Mouse (Mus musculus) limb, embryonic 13.5 days (tissue): ENCODE data around the gene 2310034G01Rik. TPM values are rescaled to one million over a fixed set of nuclear protein-coding genes. Genes with fewer than 3 reads are reported as not detected.

Experiments used
- ATAC-seq: fragments of 200-750 bp; cut with Nextera tagmentation; 2 replicates; pipeline ENCODE4 v1.8.0; 2017; ENCODE audit warnings: low read depth, moderate number of reproducible peaks, moderate TSS enrichment; ENCODE audit not compliant: low FRiP score
- H3K27ac ChIP-seq: fragments of 300-500 bp; sonication (generic); 2 replicates; pipeline ENCODE4 v1.5.1; 2015; ENCODE audit warnings: inconsistent platforms, mild to moderate bottlenecking, moderate library complexity
- H3K27me3 ChIP-seq: fragments of 300-500 bp; sonication (generic); 2 replicates; pipeline ENCODE4 v1.6.1; 2015; ENCODE audit warnings: mild to moderate bottlenecking, inconsistent platforms
- H3K36me3 ChIP-seq: fragments of 300-500 bp; sonication (generic); 2 replicates; pipeline ENCODE4 v1.6.1; 2015; ENCODE audit warnings: inconsistent platforms, mild to moderate bottlenecking, moderate library complexity
- H3K4me1 ChIP-seq: fragments of 300-500 bp; sonication (generic); 2 replicates; pipeline ENCODE4 v1.6.1; 2015; ENCODE audit warnings: inconsistent platforms
- H3K4me2 ChIP-seq: fragments of 300-500 bp; sonication (generic); replicated peaks from 2 replicates; pipeline ENCODE4 v1.6.1; 2015; ENCODE audit warnings: inconsistent platforms, mild to moderate bottlenecking, moderate library complexity
- H3K4me3 ChIP-seq: fragments of 300-500 bp; sonication (generic); 2 replicates; pipeline ENCODE4 v1.5.1; 2015; ENCODE audit warnings: moderate library complexity, mild to moderate bottlenecking, inconsistent platforms
- H3K9ac ChIP-seq: fragments of 300-500 bp; sonication (generic); 2 replicates; pipeline ENCODE4 v1.6.1; 2015; ENCODE audit warnings: mild to moderate bottlenecking, inconsistent platforms
- H3K9me3 ChIP-seq: fragments of 300-500 bp; sonication (generic); 2 replicates; pipeline ENCODE4 v1.6.1; 2016; ENCODE audit warnings: inconsistent platforms
- WGBS: fragments of 180-500 bp; shearing (Covaris S2); methylation state at CpG from one replicate; pipeline ENCODE4 v1.1.7; 2015; 5-methylcytosine and 5-hydroxymethylcytosine counted together
- polyA plus RNA-seq: library from polyadenylated mRNA; unstranded; fragments of >200 nt; fragmentation: Nextera tagmentation; extraction: Ambion mirVana; gene quantifications from 2 replicates; pipeline ENCODE4 v1.2.1, GENCODE M21; 2015

2310034G01Rik gene
- polyA plus RNA-seq, 1 experiment from 2014 or later = 2.7 TPM

DNA sequence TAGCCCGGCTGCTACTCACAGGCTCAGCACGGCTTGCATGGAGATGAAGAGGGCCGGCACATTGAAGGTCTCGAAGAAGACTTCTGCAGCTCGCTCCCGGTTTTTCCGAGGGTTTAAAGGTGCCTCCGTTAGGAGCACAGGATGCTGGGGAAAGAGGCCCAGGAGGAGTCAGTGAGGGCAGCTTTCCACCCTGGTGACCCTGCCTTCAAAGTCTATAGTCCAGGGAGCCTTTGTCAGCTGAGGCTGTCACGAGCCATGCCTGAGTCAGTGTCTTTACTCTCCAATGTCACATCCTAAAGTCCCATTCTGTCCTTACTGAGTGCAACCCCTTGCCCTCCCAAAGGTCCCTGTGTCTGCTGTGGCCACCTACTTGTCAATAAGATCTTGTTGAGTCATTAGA, 32.2 kb upstream of the 2310034G01Rik start:
- Histone ChIP-seq H3K27me3 (no peaks in the 10 kb centered on the region), H3K27ac (no peak overlapping the region), H3K9ac (no peak overlapping the region), H3K4me3 (no peak overlapping the region), H3K36me3 (peaks cover 93% of the 10 kb centered on the region), H3K9me3 (no peaks in the 10 kb centered on the region), H3K4me1 (no peaks in the 10 kb centered on the region), H3K4me2 (no peak overlapping the region)
- no peak for ATAC-seq
- 93% methylated on average over 9 of the region's 9 CpGs for WGBS

DNA sequence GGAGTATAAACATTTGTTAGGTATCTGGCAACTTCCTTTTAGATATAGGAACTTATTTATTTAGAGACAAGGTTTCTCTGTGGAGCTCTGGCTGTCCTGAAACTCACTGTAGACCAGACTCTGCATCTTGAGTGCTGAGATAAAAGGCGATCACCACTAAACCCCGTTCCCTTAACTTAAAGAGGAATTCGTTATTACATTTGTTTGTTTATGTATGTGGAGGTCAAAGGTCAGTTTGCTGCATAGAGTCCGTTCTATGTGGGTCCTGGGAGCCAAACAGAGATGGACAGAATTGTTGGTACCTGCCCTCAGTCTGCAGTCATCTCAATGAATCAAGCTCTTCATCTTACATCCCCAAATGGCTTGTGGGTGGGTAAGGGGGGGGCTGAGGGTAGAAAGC, 25.8 kb upstream of the 2310034G01Rik start:
- peaks cover 7% of the 10 kb centered on the region; the same call in 1 of the 2 replicates for H3K4me1 ChIP-seq
- no peaks in the 10 kb centered on the region for H3K9me3 ChIP-seq
- no peak overlapping the region for H3K4me3 ChIP-seq
- H3K36me3 ChIP-seq = peaks cover 47% of the 10 kb centered on the region
- no peak for ATAC-seq
- no peak overlapping the region for H3K27ac ChIP-seq
- WGBS = 48% methylated on average over 4 of the region's 4 CpGs
- H3K9ac ChIP-seq = no peak overlapping the region
- H3K4me2 ChIP-seq = no peak overlapping the region
- no peaks in the 10 kb centered on the region for H3K27me3 ChIP-seq

DNA sequence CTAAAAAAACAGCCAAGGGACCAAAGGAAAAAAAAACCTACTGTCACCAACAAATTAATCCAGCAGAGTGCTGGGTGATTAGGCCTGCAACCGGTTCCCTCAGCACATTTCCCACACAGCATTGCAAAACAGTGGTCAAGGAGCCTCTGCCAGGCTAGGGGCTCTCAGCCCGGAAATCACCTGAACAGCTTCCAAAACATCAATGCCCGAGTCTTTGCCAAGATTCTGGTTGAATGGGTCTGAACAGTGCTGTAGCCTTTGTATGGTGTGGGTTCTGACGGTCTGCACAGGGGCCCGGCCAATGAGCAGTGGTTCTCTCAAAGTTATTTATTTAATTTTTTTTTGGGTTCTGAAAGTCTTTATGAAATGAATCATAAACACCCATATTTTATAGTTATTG, 25.4 kb upstream of the 2310034G01Rik start:
- H3K9me3 ChIP-seq = no peaks in the 10 kb centered on the region
- no peak overlapping the region for H3K4me2 ChIP-seq
- no peak overlapping the region for H3K4me3 ChIP-seq
- no peak for ATAC-seq
- WGBS = 67% methylated on average over 5 of the region's 5 CpGs
- H3K36me3 ChIP-seq = peaks cover 43% of the 10 kb centered on the region
- no peak overlapping the region for H3K27ac ChIP-seq
- no peaks in the 10 kb centered on the region for H3K27me3 ChIP-seq
- H3K9ac ChIP-seq = no peak overlapping the region
- peaks cover 7% of the 10 kb centered on the region; the same call in 1 of the 2 replicates for H3K4me1 ChIP-seq

DNA sequence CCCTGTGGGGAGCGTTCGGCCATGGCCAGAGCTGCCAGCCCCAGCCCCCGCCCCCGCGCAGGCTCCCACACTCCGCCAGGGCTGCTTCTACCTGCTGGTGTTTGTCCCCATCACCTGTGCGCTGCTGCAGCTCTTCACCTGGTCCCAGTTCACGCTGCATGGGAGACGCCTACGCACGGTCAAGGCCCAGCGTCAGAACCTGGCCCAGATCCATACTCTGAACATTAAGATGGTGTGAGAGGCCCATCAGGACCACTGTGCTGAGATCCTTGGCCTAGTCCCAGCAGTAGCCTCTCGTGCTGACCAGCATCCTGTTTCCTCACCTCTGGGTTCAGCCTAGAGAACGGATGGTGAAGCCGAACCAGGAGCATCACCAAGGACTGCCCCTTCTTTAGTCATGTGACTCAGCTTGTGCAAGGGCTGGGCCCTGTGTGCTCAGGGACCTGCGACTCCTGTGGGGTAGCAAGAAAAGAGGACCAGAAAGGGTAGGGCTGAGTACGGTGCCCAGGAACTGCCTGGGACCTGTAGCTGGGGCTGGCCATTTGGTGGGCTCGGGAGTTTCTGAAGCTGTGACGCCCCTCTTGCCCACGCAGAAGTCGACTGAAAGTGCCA, 24.5 kb upstream of the 2310034G01Rik start:
- H3K4me2 ChIP-seq = no peak overlapping the region
- H3K4me3 ChIP-seq = no peak overlapping the region
- H3K36me3 ChIP-seq = peaks cover 34% of the 10 kb centered on the region
- H3K9ac ChIP-seq = no peak overlapping the region
- H3K4me1 ChIP-seq = peaks cover 7% of the 10 kb centered on the region; the same call in 1 of the 2 replicates
- H3K9me3 ChIP-seq = no peaks in the 10 kb centered on the region
- WGBS = 55% methylated on average over 21 of the region's 21 CpGs
- no peaks in the 10 kb centered on the region for H3K27me3 ChIP-seq
- no peak for ATAC-seq
- H3K27ac ChIP-seq = no peak overlapping the region

DNA sequence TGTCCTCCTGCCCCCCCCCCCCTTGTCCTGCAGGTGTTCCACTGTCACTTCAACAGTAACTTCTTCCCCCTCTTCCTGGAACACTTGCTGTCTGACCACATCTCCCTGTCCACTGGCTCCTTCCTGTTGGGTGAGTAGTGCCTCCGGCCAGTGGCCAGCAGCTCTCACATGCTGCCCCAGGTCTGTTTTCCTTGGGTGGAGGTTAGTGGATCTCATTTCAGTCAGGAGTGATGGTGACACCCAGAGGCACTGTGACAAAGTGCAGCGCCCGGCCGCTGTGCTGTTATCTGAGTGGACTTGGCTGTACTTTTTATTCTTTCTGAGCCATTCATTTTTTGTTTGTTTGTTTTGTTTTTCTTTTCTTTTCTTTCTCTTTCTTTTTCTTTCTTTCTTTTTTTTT, 19.1 kb upstream of the 2310034G01Rik start:
- H3K27me3 ChIP-seq = no peaks in the 10 kb centered on the region
- WGBS = 18% methylated on average over 4 of the region's 4 CpGs
- ATAC-seq = no peak
- no peaks in the 10 kb centered on the region for H3K36me3 ChIP-seq
- H3K27ac ChIP-seq = no peak overlapping the region
- no peaks in the 10 kb centered on the region for H3K9me3 ChIP-seq
- H3K4me3 ChIP-seq = no peak overlapping the region
- no peaks in the 10 kb centered on the region for H3K4me1 ChIP-seq
- H3K9ac ChIP-seq = no peak overlapping the region
- no peak overlapping the region for H3K4me2 ChIP-seq

DNA sequence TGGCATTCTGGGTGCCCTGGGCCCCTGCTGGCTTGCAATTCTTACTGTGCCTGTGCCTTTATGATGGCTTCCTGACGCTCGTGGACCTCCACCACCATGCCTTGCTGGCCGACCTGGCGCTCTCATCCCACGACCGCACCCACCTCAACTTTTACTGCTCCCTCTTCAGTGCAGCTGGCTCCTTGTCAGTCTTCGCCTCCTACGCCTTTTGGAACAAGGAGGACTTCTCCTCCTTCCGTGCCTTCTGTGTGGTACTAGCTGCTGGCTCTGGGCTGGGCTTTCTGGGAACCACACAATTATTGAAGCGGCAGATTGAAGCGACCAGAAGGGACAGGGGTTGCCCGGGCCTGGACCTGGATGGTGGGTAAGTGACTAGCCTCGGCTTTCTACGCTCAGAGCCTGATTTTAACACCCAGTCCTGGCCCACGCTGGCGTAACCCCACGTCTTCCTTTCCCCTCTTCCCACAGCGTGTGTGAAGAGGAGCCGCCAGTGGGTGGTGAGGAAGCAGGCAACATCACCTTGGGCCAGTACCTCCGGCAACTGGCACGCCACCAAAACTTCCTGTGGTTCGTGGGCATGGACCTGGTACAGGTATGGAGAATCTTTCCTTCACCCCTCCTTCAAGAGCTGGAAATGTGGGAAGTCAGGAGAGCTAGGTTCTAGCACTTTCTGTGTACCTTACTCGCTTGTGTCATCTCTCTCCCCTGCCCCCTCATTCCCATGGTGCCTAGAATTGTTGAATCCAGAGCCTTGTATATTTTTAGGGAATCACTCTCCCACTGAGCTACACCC, 17.9 kb upstream of the 2310034G01Rik start:
- no peak for ATAC-seq
- Histone ChIP-seq H3K27me3 (no peaks in the 10 kb centered on the region), H3K4me2 (no peak overlapping the region), H3K36me3 (no peaks in the 10 kb centered on the region), H3K9ac (no peak overlapping the region), H3K9me3 (no peaks in the 10 kb centered on the region), H3K27ac (no peak overlapping the region), H3K4me1 (no peaks in the 10 kb centered on the region), H3K4me3 (no peak overlapping the region)
- 81% methylated on average over 23 of the region's 23 CpGs for WGBS

DNA sequence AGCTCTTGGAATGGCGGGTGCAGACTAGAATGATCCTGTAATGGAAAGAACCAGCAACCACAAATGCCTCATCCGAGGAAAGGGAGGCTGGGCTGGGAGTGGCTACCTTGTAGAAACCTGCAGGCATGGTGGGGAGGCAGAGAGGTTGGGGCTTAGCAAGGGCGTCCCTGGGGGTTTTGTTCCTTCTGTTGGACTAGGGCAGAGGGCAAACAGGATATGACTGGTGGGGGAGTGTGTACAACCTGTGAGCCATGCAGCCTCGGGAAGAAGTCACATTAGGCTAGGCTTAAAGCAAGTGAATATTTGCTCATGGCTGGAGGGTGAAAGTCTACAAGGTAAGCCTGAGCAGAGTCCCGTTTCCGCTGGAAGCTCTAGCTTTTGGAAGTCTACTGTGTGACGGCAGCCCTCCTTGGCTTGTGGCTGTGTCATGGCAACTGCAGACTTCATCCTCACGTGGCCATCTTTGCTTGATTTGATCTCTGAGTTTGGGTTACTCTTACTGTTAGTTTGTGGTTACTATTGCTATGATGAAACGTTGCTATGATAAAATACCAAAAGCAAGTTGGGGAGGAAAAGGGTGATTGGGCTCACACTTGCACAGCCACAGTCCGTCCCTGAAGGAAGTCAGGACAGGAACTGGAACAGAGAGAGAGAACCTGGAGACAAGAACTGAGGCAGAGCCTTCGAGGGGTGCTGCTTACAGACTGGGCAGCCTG, 13.3 kb upstream of the 2310034G01Rik start:
- no peaks in the 10 kb centered on the region for H3K4me1 ChIP-seq
- no peaks in the 10 kb centered on the region for H3K9me3 ChIP-seq
- H3K9ac ChIP-seq = no peak overlapping the region
- no peak for ATAC-seq
- WGBS = 75% methylated on average over 11 of the region's 11 CpGs
- peaks cover 8% of the 10 kb centered on the region for H3K27me3 ChIP-seq
- H3K4me2 ChIP-seq = no peak overlapping the region
- no peak overlapping the region for H3K4me3 ChIP-seq
- H3K36me3 ChIP-seq = no peaks in the 10 kb centered on the region
- no peak overlapping the region for H3K27ac ChIP-seq

DNA sequence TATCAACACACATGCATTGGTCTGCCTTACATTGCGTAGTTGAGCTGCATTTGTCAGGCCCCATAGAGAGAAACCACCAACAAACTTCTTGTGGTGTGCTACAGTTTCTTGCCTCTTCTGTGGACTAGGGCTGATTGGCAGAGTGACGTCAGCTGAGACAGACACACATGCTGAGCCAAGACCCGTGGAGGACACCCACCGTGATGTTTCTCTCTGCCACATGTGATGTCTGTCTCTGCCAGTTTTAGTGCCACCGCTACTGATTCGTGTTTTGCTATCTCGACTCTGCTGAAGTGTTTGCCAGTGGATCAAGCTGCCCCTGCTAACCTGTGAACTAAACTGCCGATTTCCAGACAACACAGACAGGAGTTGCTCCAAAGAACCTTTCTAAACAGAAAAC, 12.0 kb upstream of the 2310034G01Rik start:
- Histone ChIP-seq H3K9me3 (no peaks in the 10 kb centered on the region), H3K27ac (no peak overlapping the region), H3K36me3 (no peaks in the 10 kb centered on the region), H3K4me2 (no peak overlapping the region), H3K9ac (no peak overlapping the region), H3K27me3 (peaks cover 22% of the 10 kb centered on the region), H3K4me3 (no peak overlapping the region), H3K4me1 (peaks cover 5% of the 10 kb centered on the region)
- 85% methylated on average over 8 of the region's 8 CpGs for WGBS
- ATAC-seq = no peak

DNA sequence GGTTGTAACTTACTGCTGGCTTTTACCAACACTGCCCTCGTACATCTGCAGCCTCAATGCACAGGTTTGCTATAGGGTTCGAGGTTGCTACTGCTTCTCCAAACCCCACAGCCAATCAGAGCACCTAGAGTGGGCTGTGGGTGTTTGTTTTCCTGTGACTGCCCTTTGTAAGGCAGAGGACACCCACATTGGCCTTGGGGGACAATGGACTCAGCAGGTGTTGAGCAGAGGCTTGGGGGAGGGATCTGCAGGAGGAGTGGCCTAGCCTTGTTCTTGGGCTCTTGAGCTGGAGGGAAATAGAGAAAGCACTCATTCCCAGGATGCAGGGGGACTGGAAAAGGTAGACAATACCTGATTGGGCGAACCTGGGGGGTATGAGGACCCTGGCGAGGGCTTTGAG, 8.3 kb upstream of the 2310034G01Rik start:
- no peaks in the 10 kb centered on the region for H3K9me3 ChIP-seq
- 69% methylated on average over 4 of the region's 4 CpGs for WGBS
- H3K9ac ChIP-seq = no peak overlapping the region
- no peak for ATAC-seq
- H3K4me1 ChIP-seq = peaks cover 9% of the 10 kb centered on the region
- H3K27ac ChIP-seq = no peak overlapping the region
- H3K4me2 ChIP-seq = no peak overlapping the region
- H3K27me3 ChIP-seq = peaks cover 29% of the 10 kb centered on the region
- no peaks in the 10 kb centered on the region for H3K36me3 ChIP-seq
- no peak overlapping the region for H3K4me3 ChIP-seq

DNA sequence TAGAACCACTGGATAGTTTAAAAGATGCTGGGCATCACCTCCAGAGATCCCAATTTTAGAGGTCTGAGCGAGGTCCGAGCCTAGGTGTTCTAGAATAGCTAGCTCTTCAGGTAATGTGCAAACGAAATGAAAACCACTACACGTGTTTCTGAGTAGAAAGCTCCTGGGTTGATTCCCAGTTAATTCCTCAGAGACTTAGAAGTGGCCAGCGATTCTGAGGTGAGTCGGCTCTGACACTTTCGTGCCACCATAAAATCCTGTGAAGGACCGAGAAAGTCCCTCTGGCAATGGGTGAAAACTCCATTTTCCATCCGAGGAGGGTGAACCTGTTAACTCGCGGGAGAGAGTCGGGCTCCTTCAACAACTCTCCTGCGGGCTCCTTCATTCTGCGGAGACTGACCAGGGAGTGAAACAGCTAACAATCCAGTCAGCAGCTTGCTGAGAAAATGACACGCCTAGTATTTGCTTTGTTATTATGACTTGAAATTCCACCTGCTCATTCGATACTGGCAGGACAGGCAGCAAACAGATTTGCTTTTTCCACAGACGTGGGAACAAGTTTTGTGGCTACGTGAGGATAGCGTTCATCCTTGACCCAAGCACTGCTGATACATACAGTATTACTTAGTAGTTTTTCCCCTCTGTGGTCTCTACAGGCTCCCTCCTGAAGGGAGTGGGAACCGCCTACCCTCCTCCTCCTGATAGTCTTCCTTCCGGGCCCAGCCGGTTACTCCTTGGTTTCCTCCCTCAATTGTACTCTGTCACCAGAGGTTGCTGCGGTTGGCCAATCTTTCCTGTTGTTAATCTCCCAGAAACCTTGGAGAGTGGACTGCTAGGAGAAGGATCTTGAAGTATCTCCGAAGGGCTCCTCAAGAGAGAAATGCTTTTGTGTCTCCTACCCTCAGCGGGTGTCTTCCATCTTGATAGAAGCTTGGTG, 7.5 kb upstream of the 2310034G01Rik start:
- 19% methylated on average over 25 of the region's 25 CpGs for WGBS
- peak overlapping the region; percentile 80 for H3K4me2 ChIP-seq
- H3K4me1 ChIP-seq = peaks cover 9% of the 10 kb centered on the region
- ATAC-seq = no peak
- H3K36me3 ChIP-seq = no peaks in the 10 kb centered on the region
- H3K27ac ChIP-seq = no peak overlapping the region
- peaks cover 29% of the 10 kb centered on the region for H3K27me3 ChIP-seq
- H3K9ac ChIP-seq = peak overlapping the region; percentile 66
- peak overlapping the region; percentile 53 for H3K4me3 ChIP-seq
- H3K9me3 ChIP-seq = no peaks in the 10 kb centered on the region

DNA sequence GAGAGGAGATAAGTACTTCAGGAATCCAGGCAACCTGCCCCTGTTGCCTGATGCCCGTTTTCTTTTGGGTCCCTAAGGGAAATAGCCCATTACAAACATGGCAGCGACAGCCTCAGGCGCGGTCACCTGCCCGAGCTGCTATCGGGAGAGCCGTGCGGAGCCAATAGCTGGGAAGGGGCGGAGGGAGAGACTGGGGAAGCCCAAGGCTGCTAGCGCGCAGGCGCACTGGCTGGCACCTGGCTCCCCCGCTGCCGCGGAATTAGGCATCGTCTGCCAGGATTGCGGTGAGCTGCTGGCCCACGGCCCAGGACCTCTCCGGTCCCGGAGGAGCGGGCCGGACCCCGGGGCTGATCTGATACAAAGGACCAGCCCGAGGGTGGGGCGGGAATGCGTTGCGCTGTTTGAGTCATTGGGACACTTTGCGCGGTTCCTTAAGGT, 6.6 kb upstream of the 2310034G01Rik start:
- peak; percentile 73 for ATAC-seq
- Histone ChIP-seq H3K9ac (peak overlapping the region; percentile 66), H3K4me2 (peak overlapping the region; percentile 80), H3K4me1 (peaks cover 9% of the 10 kb centered on the region), H3K27me3 (peaks cover 29% of the 10 kb centered on the region), H3K36me3 (no peaks in the 10 kb centered on the region), H3K9me3 (no peaks in the 10 kb centered on the region), H3K27ac (no peak overlapping the region), H3K4me3 (peak overlapping the region; percentile 53)
- 0% methylated on average over 29 of the region's 29 CpGs for WGBS
